Mouse (Mus musculus) inflammation-experienced regulatory T-cells, adult 16 weeks (primary cell): ENCODE measurements around the gene Dohh. TPM values are rescaled to one million over a fixed set of nuclear protein-coding genes. Genes with fewer than 3 reads are reported as not detected.

Experiments used
- polyA plus RNA-seq: library from polyadenylated mRNA; unstranded; fragments of 100-300 nt; shearing (Covaris generic); gene quantifications from one replicate; pipeline ENCODE4 v1.2.1, GENCODE M21; 2017

Gene Dohh
- 52.8 TPM for polyA plus RNA-seq

DNA sequence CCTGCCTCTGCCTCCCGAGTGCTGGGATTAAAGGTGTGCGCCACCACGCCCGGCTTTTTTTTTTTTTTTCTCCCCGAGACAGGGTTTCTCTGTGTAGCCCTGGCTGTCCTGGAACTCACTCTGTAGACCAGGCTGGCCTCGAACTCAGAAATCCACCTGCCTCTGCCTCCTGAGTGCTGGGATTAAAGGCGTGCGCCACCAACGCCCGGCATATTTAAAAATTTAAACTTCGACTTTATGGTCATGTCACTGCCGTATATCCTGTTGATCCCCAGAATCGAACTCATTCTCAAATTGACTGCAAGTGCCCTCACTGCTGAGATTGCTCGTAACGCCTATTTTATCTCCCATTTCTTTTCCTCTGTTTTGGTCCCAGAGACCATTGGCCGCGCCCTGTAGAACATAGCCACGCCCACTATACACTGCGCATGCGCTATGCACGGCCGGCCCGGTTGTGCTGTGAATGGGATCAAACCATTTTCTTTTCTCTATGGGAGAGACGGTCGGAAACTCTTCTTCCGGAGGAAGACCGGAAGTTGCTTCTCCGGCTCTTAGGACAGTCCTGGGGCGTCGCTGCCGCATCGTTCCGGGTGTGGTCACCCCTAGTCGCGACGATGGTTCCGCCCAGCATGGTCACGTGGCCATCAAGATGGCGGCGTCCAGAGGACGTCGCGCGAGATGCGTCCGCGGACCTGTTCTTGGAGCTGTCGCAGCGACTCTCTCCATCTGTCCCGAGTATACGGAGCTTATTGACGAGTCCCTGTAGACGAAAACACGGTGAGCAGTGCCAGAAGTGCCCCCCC lies at the start of gene Dohh, which contains the start of gene Gm48551:
Dohh (plus strand) TSS at position 627 of the 803 bp plus-strand sequence.
Gm48551 (plus strand) TSS at position 665 of the 803 bp plus-strand sequence.

DNA sequence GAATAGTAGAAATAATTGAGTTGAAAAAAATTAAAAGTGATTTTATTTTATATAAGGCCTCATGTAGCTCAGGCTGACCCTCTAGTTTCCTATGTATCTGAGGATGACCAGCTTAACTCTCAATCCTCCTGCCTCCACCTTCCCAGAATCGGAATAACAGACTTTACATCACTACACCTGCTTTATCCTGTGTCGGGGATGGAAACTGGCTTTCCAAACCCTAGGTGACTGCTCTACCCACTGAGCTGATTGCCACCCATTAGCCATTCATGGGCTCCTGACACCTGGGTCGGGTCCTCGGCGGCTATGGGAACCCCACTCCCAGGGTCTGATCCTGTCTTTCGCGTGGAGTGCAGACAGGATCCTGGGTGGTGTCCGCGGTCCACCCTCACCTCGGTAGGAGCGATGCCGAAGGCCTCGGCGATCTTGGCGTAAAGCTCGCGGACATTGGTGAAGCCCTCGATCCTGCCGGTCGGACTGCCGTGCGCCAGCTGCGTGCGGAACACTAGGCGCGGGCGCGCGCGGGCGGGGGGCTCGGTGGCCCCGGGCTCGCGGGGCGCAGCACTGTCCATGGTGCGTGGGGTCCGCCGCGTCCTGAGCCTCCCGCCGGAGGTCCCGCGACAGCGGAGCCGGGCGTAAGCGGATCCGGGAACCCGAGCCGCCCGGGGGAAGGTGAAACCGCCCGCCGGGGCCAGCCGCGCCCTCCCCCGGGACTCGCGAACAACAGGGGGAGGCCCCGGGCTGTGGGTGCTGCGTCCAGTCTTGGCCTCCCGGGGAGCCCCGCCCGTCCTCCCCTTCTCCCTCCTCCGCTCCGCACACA lies 41.3 kb upstream of the Dohh start, which contains the start of gene Gipc3:
Gipc3 (minus strand) TSS at position 581 of the 820 bp plus-strand sequence.

DNA sequence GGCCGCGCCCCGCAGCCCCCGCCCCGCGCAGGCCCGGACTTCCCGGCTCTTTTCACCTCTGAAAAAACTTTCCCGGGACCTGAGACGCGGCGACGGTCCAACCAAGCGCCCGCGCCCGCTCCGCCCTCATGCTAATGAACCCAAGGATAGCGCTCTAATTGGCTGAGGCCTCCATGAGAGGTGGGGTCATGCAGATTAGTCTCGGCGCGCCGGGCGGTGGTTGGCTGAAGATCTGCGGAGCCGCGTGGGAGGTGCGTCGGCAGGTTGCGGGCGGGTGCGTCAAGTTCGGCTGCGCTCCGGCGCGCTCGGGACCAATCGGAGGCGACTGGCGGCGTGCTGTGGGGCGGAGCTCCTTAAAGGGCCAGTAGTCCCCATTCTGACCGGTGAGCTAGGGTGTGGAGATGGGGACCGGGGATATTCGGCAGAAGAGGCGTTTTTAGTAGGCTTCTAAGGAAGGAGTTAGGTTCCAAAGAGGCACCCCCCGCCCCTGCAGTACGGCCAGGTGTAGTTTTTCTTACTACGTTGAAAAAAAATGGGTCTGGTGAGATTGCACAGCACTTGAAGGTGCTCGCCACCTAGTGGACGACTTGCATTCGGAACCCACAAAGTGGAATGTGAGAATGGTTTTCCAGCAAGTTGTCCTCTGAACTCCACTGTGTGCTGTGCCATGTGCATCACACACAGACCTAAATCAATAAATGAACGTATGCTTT lies 33.7 kb upstream of the Dohh start, which contains the start of gene Hmg20b:
Hmg20b (minus strand) TSS at position 130 of the 713 bp plus-strand sequence.

DNA sequence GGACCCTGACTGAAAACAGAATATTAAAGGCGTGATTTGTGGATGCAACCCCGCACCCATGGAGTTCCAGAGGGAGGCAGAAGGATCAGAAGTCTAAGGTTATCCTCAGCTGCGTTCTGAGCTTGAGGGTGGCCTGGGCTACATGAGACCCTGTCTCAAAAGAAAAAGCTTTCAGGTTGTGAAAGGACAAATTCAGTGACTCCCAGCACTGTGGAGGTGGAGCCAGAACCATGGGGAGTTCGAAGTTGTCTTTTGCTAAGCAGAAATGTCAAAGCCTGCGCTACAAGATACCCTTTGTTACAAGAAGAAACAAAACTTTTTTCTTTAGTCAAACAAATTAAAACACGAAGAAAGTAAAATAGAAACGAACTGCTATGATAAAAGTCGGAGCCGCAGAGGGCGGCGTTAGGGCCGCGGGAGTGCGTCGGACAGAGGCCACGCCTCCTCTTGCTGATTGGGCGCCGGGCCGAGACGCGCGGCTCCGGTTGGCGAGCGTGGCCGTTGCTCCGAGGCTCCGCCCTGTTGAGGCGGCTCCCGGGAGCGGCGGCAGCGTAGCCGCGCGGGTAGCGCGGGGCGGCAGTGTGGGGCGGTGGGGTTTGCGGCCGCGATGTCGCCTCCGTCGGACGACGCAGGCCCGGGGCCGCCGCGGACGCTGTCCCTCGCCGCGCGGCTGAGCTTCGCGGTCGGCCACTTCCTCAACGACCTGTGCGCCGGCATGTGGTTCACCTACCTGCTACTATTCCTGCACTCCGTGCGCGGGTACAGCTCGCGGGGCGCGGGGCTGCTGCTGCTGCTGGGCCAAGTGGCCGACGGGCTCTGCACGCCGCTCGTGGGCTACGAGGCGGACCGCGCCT lies 27.0 kb upstream of the Dohh start, which contains the start of gene Mfsd12:
Mfsd12 (plus strand) TSS at position 501 of the 854 bp plus-strand sequence.

DNA sequence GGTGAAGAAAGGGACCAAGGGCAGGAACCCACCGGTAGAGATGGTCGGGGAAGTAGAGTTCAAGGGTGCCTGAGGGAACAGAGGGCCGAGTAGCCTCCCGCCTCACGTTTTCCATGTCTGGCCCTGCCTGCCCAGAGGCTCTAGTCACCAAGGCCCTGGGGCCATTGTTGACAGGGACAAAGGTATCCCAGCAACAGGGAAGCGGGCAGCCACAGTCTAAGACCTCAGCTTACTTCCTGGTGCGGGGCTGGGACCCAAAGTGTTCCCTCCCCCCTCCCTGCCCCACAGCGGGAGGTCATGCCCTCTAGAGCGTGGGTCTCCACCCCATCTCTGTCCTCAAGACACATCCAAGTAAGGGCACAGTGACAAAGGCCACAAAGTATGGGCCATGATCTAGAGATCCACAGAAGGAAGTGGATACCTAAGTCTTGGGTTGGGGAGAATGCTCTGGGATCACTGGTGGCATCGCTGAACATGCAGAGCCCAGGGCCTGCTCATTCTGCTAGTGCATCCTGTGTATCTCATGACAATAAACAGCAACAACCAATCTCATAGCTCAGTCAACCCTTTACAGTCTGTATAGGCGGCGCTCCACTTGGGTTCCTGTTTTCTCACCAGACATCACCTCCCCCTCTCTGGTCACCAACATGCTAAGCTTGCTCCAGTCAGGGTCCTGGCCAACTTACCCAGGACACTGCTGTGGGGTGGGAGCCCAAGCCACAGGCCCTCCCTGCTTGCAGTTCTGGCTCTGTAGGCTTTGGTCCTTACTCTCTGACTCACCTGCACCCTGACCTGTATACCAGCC lies 18.4 kb upstream of the Dohh start, which contains the start of gene 4930404N11Rik:
4930404N11Rik (minus strand) TSS at position 145 of the 805 bp plus-strand sequence.

DNA sequence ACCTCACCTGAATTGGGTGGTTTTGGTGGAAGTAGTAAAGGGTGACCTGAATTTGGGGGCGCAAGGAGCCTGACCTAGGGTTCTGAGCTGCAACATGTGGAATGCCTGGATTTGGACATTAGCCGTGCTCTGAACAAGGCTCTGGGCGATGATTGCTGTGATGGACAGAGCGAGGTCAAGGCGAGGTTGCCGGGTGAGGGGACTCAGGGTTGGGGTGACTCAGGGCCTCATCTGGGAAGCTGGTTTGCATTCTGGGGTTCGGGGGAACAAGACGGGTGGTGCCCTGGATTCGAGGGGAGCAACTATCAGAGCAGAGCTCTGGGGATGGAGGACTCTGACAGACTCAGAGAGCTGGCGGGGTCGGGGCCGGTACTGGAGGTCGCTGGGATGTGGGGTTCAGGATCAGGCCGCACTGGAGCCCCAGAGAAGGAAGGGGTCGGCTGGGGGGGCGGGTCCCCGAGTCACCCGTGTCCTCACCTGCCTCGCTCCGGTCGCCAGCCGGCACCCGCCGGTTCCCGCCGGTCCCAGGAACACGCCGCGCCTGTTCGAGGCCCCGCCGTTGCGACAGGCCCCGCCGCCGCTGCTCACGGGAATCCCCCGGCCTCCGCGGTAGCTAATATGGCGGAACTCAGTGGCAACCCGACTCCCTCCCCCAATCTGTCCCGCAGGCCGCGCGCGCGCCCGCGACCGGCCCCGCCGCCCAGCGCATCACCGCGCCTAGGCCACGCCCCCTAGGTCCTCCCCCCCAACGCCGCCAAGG lies 6.3 kb upstream of the Dohh start, which contains the start of gene Fzr1:
Fzr1 (minus strand) TSS at position 724 of the 760 bp plus-strand sequence.

DNA sequence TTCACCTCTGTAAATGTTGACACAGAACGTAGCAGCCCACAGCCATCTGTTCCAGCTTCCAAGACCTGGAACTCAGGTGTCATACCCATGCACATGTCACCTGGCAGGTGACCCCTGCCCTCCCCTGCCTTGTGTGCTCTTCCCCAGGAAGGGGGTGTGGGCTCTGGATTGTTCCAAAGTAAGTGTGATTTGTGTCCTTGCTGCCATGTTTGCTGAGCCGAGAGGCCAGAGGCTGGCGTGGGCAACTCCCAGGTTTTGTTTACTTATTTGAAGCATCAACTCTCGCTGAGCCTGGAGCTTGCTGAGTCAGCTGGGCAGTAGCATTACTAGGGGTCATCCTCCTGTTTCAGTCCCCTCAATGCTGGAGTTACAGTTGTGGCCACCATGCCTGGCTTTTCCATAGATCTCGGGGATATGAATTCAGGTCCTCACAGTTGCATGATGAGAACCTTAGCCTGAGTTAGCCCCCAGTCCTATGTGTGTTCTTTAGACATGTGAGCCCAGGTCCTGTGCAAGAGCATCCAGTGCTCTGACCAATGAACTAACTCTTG lies 4.4 kb downstream of the Dohh start, which contains the start of gene Gm48552:
Gm48552 (plus strand) TSS at position 501 of the 551 bp plus-strand sequence.

DNA sequence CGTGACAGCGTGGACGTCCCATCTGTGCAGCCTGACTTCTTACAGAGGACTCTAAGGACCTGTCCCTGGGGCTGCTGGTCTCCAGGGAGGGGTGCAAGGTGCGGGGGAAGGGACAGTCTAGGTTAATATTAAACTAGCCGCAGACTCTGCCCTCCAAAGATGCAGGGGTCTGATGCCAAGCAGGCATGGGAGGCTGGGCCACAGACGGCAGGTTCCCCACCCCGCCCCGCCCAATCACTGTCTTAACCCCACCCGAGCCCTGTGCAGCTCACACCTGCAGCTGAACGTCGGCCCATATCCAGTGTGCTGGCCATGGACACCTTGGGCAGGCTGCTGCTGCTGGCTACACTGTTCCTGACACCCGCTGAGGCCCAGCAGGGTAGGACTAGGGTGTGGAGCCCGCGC lies 8.6 kb downstream of the Dohh start, which contains the start of gene Smim24:
Smim24 (plus strand) TSS at position 271 of the 405 bp plus-strand sequence.

Other genes with a start within 250 kb of the Dohh start
- gene Zbtb7a, start 249.2 kb upstream of the Dohh start, polyA plus RNA-seq = 43.0 TPM
- 51.7 TPM for gene Pias4, start 216.5 kb upstream of the Dohh start, polyA plus RNA-seq
- 783 TPM for gene Eef2, start 207.8 kb upstream of the Dohh start, polyA plus RNA-seq
- 6.7 TPM for gene Dapk3, start 201.4 kb upstream of the Dohh start, polyA plus RNA-seq
- gene 4930442H23Rik, start 200.6 kb upstream of the Dohh start, polyA plus RNA-seq = not detected
- 0.22 TPM for gene Nmrk2, start 182.4 kb upstream of the Dohh start, polyA plus RNA-seq
- gene Atcay, start 153.6 kb upstream of the Dohh start, polyA plus RNA-seq = 10.3 TPM
- 5.8 TPM for gene Zfr2, start 151.3 kb upstream of the Dohh start, polyA plus RNA-seq
- gene Matk, start 131.5 kb upstream of the Dohh start, polyA plus RNA-seq = 166 TPM
- gene Mrpl54, start 117.5 kb upstream of the Dohh start, polyA plus RNA-seq = 109 TPM
- gene Apba3, start 117.5 kb upstream of the Dohh start, polyA plus RNA-seq = 68.0 TPM
- 28.8 TPM for gene Tjp3, start 92.8 kb upstream of the Dohh start, polyA plus RNA-seq
- gene Pip5k1c, start 91.5 kb upstream of the Dohh start, polyA plus RNA-seq = 52.4 TPM
- 39.4 TPM for gene Cactin, start 63.3 kb upstream of the Dohh start, polyA plus RNA-seq
- 67.8 TPM for gene Tbxa2r, start 55.7 kb upstream of the Dohh start, polyA plus RNA-seq
- 0.16 TPM for gene Gipc3, start 41.2 kb upstream of the Dohh start, polyA plus RNA-seq
- 36.0 TPM for gene Hmg20b, start 33.9 kb upstream of the Dohh start, polyA plus RNA-seq
- gene Mfsd12, start 26.9 kb upstream of the Dohh start, polyA plus RNA-seq = 1.9 TPM
- 1.8 TPM for gene 4930404N11Rik, start 18.6 kb upstream of the Dohh start, polyA plus RNA-seq
- gene Fzr1, start 5.9 kb upstream of the Dohh start, polyA plus RNA-seq = 27.4 TPM
- gene Gm48551, start within 50 bp of the Dohh start, polyA plus RNA-seq = 6.0 TPM
- 1.4 TPM for gene Gm48552, start 4.6 kb downstream of the Dohh start, polyA plus RNA-seq
- gene Smim24, start 8.6 kb downstream of the Dohh start, polyA plus RNA-seq = 7.1 TPM
- gene Nfic, start 71.2 kb downstream of the Dohh start, polyA plus RNA-seq = 25.4 TPM
- 0.60 TPM for gene Celf5, start 98.3 kb downstream of the Dohh start, polyA plus RNA-seq
- gene Ncln, start 112.0 kb downstream of the Dohh start, polyA plus RNA-seq = 144 TPM
- gene S1pr4, start 115.7 kb downstream of the Dohh start, polyA plus RNA-seq = 78.3 TPM
- gene Gna15, start 139.8 kb downstream of the Dohh start, polyA plus RNA-seq = 32.8 TPM
- gene Gna11, start 160.8 kb downstream of the Dohh start, polyA plus RNA-seq = 6.9 TPM
- gene Aes, start 175.1 kb downstream of the Dohh start, polyA plus RNA-seq = 181 TPM
- gene Tle2, start 190.1 kb downstream of the Dohh start, polyA plus RNA-seq = 3.9 TPM
- gene Tle6, start 216.6 kb downstream of the Dohh start, polyA plus RNA-seq = 0.45 TPM
- gene BC025920, start 221.8 kb downstream of the Dohh start, polyA plus RNA-seq = 2.6 TPM
- 19.8 TPM for gene Sirt6, start 243.4 kb downstream of the Dohh start, polyA plus RNA-seq
- gene Ankrd24, start 244.1 kb downstream of the Dohh start, polyA plus RNA-seq = 0.63 TPM